Mouse (Mus musculus): ENCODE measurements around the gene Slc9a5. TPM values are rescaled to one million over a fixed set of nuclear protein-coding genes. Genes with fewer than 3 reads are reported as not detected.

Slc9a5 gene
- polyA plus RNA-seq, 1 experiment = not detected

- Histone ChIP-seq H3K27me3 (ENCODE audit: control insufficient read depth) (no peaks in the 10 kb centered on the region), H3K36me3 (ENCODE audit: control insufficient read depth) (peaks cover 36% of the 10 kb centered on the region), H3K9me3 (ENCODE audit: control insufficient read depth, low read length) (peaks cover 3% of the 10 kb centered on the region), H3K4me3 (replicated peaks) (no peak overlapping the region), H3K4me1 (ENCODE audit: control insufficient read depth) (peaks cover 35% of the 10 kb centered on the region)
- TF ChIP-seq GATA1 (IDR thresholded peaks at IDR 0.05; ENCODE audit: low read length) (no peak), TAL1 (IDR thresholded peaks at IDR 0.05; ENCODE audit: low read length) (no peak)
These were observed 12.1 kb upstream of the Slc9a5 start for GRCm38 (mm10) chr8:105336373-105337130.

GRCm38 (mm10) chr8:105338992-105339391 lies 9.7 kb upstream of the Slc9a5 start:
- no peak overlapping the region for H3K4me3 ChIP-seq (replicated peaks)
- no peaks in the 10 kb centered on the region for H3K27me3 ChIP-seq (ENCODE audit: control insufficient read depth)
- peaks cover 3% of the 10 kb centered on the region for H3K9me3 ChIP-seq (ENCODE audit: control insufficient read depth, low read length)
- H3K4me1 ChIP-seq (ENCODE audit: control insufficient read depth) = peaks cover 39% of the 10 kb centered on the region
- TF ChIP-seq TAL1 (IDR thresholded peaks at IDR 0.05; ENCODE audit: low read length) = no peak
- no peak for TF ChIP-seq GATA1 (IDR thresholded peaks at IDR 0.05; ENCODE audit: low read length)
- peaks cover 22% of the 10 kb centered on the region for H3K36me3 ChIP-seq (ENCODE audit: control insufficient read depth)

GRCm38 (mm10) chr8:105339886-105340635 lies 8.6 kb upstream of the Slc9a5 start:
- peaks cover 3% of the 10 kb centered on the region for H3K27me3 ChIP-seq (ENCODE audit: control insufficient read depth)
- H3K9me3 ChIP-seq (ENCODE audit: control insufficient read depth, low read length) = peaks cover 3% of the 10 kb centered on the region
- H3K4me1 ChIP-seq (ENCODE audit: control insufficient read depth) = peaks cover 39% of the 10 kb centered on the region
- peaks cover 18% of the 10 kb centered on the region for H3K36me3 ChIP-seq (ENCODE audit: control insufficient read depth)
- TF ChIP-seq TAL1 (IDR thresholded peaks at IDR 0.05; ENCODE audit: low read length) (no peak), GATA1 (IDR thresholded peaks at IDR 0.05; ENCODE audit: low read length) (no peak)
- no peak overlapping the region for H3K4me3 ChIP-seq (replicated peaks)

- peaks cover 42% of the 10 kb centered on the region for H3K4me1 ChIP-seq (ENCODE audit: control insufficient read depth)
- TF ChIP-seq GATA1 (IDR thresholded peaks at IDR 0.05; ENCODE audit: low read length) = no peak
- no peak for TF ChIP-seq TAL1 (IDR thresholded peaks at IDR 0.05; ENCODE audit: low read length)
- peaks cover 15% of the 10 kb centered on the region for H3K27me3 ChIP-seq (ENCODE audit: control insufficient read depth)
- H3K9me3 ChIP-seq (ENCODE audit: control insufficient read depth, low read length) = peaks cover under 1% of the 10 kb centered on the region; the same call in 1 of the 2 replicates
- no peak overlapping the region for H3K4me3 ChIP-seq (replicated peaks)
- H3K36me3 ChIP-seq (ENCODE audit: control insufficient read depth) = peaks cover 9% of the 10 kb centered on the region
These were observed 7.2 kb upstream of the Slc9a5 start for GRCm38 (mm10) chr8:105341399-105341798.

- peaks cover 55% of the 10 kb centered on the region for H3K4me1 ChIP-seq (ENCODE audit: control insufficient read depth)
- no peaks in the 10 kb centered on the region for H3K36me3 ChIP-seq (ENCODE audit: control insufficient read depth)
- H3K27me3 ChIP-seq (ENCODE audit: control insufficient read depth) = peaks cover 29% of the 10 kb centered on the region
- no peaks in the 10 kb centered on the region; the same call in 1 of the 2 replicates for H3K9me3 ChIP-seq (ENCODE audit: control insufficient read depth, low read length)
- TF ChIP-seq TAL1 (IDR thresholded peaks at IDR 0.05; ENCODE audit: low read length) (no peak), GATA1 (IDR thresholded peaks at IDR 0.05; ENCODE audit: low read length) (no peak)
- no peak overlapping the region for H3K4me3 ChIP-seq (replicated peaks)
These were observed 5.9 kb upstream of the Slc9a5 start for GRCm38 (mm10) chr8:105342768-105343167.

- Histone ChIP-seq H3K36me3 (ENCODE audit: control insufficient read depth) (no peaks in the 10 kb centered on the region), H3K4me3 (replicated peaks) (no peak overlapping the region), H3K4me1 (ENCODE audit: control insufficient read depth) (peaks cover 59% of the 10 kb centered on the region), H3K27me3 (ENCODE audit: control insufficient read depth) (peaks cover 41% of the 10 kb centered on the region), H3K9me3 (ENCODE audit: control insufficient read depth, low read length) (peaks cover 3% of the 10 kb centered on the region; the same call in 1 of the 2 replicates)
- TF ChIP-seq TAL1 (IDR thresholded peaks at IDR 0.05; ENCODE audit: low read length) (no peak), GATA1 (IDR thresholded peaks at IDR 0.05; ENCODE audit: low read length) (no peak)
These were observed 4.7 kb upstream of the Slc9a5 start for GRCm38 (mm10) chr8:105343791-105344574.

- peaks cover 10% of the 10 kb centered on the region; the same call in 1 of the 2 replicates for H3K9me3 ChIP-seq (ENCODE audit: control insufficient read depth, low read length)
- no peaks in the 10 kb centered on the region for H3K36me3 ChIP-seq (ENCODE audit: control insufficient read depth)
- H3K27me3 ChIP-seq (ENCODE audit: control insufficient read depth) = peaks cover 55% of the 10 kb centered on the region
- peaks cover 47% of the 10 kb centered on the region for H3K4me1 ChIP-seq (ENCODE audit: control insufficient read depth)
- no peak for TF ChIP-seq TAL1 (IDR thresholded peaks at IDR 0.05; ENCODE audit: low read length)
- TF ChIP-seq GATA1 (IDR thresholded peaks at IDR 0.05; ENCODE audit: low read length) = no peak
- no peak overlapping the region for H3K4me3 ChIP-seq (replicated peaks)
These were observed 3.3 kb upstream of the Slc9a5 start for GRCm38 (mm10) chr8:105345061-105345975.

All from erythroblast, embryonic 14.5 days (primary cell).